ENCODE assay signal across 21 mouse cellular contexts in genomic region chr4:71338582-71338981, GRCm38 (mm10).
DNase-seq lines count a peak whose midpoint lies in the region; ATAC-seq lines count a peak whose summit lies in the region.
"Had no signal": no experiment of that assay in that cellular context is flagged by ENCODE, and none has a peak within 500 bp of the region (broad histone marks: within the 10 kb centered on the region; RNA-seq: fewer than 3 reads in every experiment).

No protein-coding gene starts in this region.

- H3K4me3 ChIP-seq in kidney, embryonic 16.5 days (ENCODE audit: low read length) = no peak overlapping the region
- H3K4me3 ChIP-seq: embryonic facial prominence, embryonic 13.5 days; forebrain, embryonic 12.5 days; heart, adult 2 months; heart, embryonic 15.5 days; hindbrain, embryonic 13.5 days had no signal

- no peaks in the 10 kb centered on the region for H3K4me1 ChIP-seq in kidney, embryonic 16.5 days (ENCODE audit: insufficient read depth, low read length)
- H3K4me1 ChIP-seq: embryonic facial prominence, embryonic 13.5 days; forebrain, embryonic 12.5 days; heart, embryonic 15.5 days; hindbrain, embryonic 13.5 days had no signal

- no peaks in the 10 kb centered on the region for H3K36me3 ChIP-seq in kidney, embryonic 16.5 days (ENCODE audit: insufficient read depth, low read length)
- H3K36me3 ChIP-seq: embryonic facial prominence, embryonic 13.5 days; forebrain, embryonic 12.5 days; heart, embryonic 15.5 days; hindbrain, embryonic 13.5 days had no signal

- H3K9me3 ChIP-seq in kidney, embryonic 16.5 days (ENCODE audit: low read length) = no peaks in the 10 kb centered on the region
- H3K9me3 ChIP-seq: embryonic facial prominence, embryonic 13.5 days; forebrain, embryonic 12.5 days; heart, embryonic 15.5 days; hindbrain, embryonic 13.5 days had no signal

- no peak for DNase-seq in frontal cortex, adult 2 months (ENCODE audit: extremely low spot score in 1 of 2, low spot score in 1 of 2)
- peak; percentile 62 for DNase-seq in large intestine, adult 2 months (ENCODE audit: low read depth, low spot score)
- DNase-seq in layer of hippocampus, adult 8-10 months (ENCODE audit: low spot score in 2 of 2) = no peak
- DNase-seq in layer of hippocampus, postnatal 36 days = no peak
- DNase-seq: adrenal gland, postnatal 10 days; cerebellum, adult 11 months; cerebellum, adult 8-10 months; cerebellum, postnatal 25 days; gastrocnemius, postnatal 10 days; heart, adult 2 months; heart, postnatal 14 days had no signal

- H3K9ac ChIP-seq in kidney, embryonic 16.5 days (replicated peaks; ENCODE audit: low read length) = no peak overlapping the region
- H3K9ac ChIP-seq: embryonic facial prominence, embryonic 13.5 days; forebrain, embryonic 12.5 days; heart, embryonic 15.5 days; hindbrain, embryonic 13.5 days had no signal

- peak; percentile 27; the same call in 1 of the 2 replicates for ATAC-seq in frontal cortex, adult (ENCODE audit: low TSS enrichment)
- peak; percentile 96 for ATAC-seq in granulocyte monocyte progenitor cell, adult 5-6 weeks (replicated peaks; ENCODE audit: poor library complexity, severe bottlenecking)
- no peak for ATAC-seq in kidney, embryonic 16.5 days (ENCODE audit: low FRiP score, low TSS enrichment)
- ATAC-seq: forebrain, embryonic 16.5 days; hindbrain, postnatal 0 days had no signal

- no peak overlapping the region for H3K27ac ChIP-seq in kidney, embryonic 16.5 days (ENCODE audit: low read length)
- H3K27ac ChIP-seq: embryonic facial prominence, embryonic 13.5 days; forebrain, embryonic 12.5 days; heart, adult 2 months; heart, embryonic 15.5 days; hindbrain, embryonic 13.5 days; hindbrain, postnatal 0 days had no signal

- 11% methylated on average over 1 of the region's 1 CpGs for WGBS in large intestine, adult 2 months
- WGBS in kidney, embryonic 16.5 days = 76% methylated on average over 1 of the region's 1 CpGs

- no peak overlapping the region for H3K4me2 ChIP-seq in kidney, embryonic 16.5 days (replicated peaks; ENCODE audit: low read depth, low read length)
- H3K4me2 ChIP-seq: embryonic facial prominence, embryonic 13.5 days; forebrain, embryonic 12.5 days; heart, embryonic 11.5 days; heart, embryonic 15.5 days; hindbrain, embryonic 13.5 days had no signal

- H3K27me3 ChIP-seq in kidney, embryonic 16.5 days (ENCODE audit: insufficient read depth, low read length) = no peaks in the 10 kb centered on the region
- H3K27me3 ChIP-seq: embryonic facial prominence, embryonic 13.5 days; forebrain, embryonic 12.5 days; heart, embryonic 15.5 days; hindbrain, embryonic 13.5 days had no signal
